In the genomic region with DNA sequence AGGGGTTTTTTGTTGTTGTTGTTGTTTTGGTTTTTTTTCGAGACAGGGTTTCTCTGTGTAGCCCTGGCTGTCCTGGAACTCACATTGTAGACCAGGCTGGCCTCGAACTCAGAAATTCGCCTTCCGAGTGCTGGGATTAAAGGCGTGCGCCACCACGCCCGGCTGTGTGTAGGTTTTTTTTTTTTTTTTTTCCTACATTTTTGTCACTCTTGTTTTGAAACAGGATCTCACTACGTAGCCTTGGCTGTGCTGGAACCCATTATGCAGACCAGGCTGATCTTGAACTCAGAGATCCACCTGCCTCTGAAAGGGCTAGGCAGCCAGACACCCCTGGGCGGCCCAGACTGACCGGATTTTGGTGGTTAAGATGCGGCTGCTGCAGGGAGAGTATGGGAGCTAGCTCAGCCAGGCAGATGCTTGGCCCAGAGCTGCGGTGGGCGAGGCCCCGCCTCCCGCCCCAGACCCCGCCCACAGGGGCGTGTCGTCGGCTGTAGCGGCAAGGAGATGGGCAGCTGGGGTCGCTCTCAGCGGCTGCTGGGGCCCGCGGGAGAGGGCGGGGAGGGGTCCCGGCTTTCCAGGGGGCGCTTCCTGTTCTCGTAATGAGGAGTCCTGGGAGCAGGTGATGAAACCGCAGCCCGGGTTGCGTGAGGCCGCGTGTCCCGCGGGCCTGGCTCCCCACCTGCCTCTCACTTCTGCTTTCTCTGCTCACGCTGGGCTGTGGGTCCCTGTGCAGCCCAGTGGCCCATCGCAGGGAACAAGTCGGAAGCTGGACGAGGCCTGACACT, we compare ENCODE assay signal across 7 mouse cellular contexts. TPM values are rescaled to one million over a fixed set of nuclear protein-coding genes. Genes with fewer than 3 reads are reported as not detected.
DNase-seq lines count a peak whose midpoint lies in the region; ATAC-seq lines count a peak whose summit lies in the region.

No protein-coding gene starts in this region.

- H3K4me3 ChIP-seq in hindbrain, embryonic 13.5 days = peak overlapping the region; percentile 51

- intact Hi-C loops in left cerebral cortex, postnatal 25 days (cut with DNase I) = no loop called here

- H3K4me2 ChIP-seq in hindbrain, embryonic 13.5 days = peak overlapping the region; percentile 69

- H3K27me3 ChIP-seq in hindbrain, embryonic 13.5 days = peaks cover 23% of the 10 kb centered on the region

- H3K36me3 ChIP-seq in hindbrain, embryonic 13.5 days = no peaks in the 10 kb centered on the region

- DNase-seq in T-cell, adult 2 months (ENCODE audit: low spot score) = peak; percentile 77
- DNase-seq in cerebellum, postnatal 14 days = peak; percentile 57 to 60
- DNase-seq in frontal cortex, postnatal 25 days (ENCODE audit: low spot score in 2 of 2) = peak; percentile 28 to 57
- peak; percentile 59 to 63 for DNase-seq in left cerebral cortex, postnatal 25 days (ENCODE audit: low spot score in 2 of 2)
- DNase-seq in mesoderm, embryonic 11.5 days (ENCODE audit: low read depth, low spot score) = peak; percentile 84
- peak; percentile 79 for DNase-seq in right cerebral cortex, postnatal 25 days

- H3K27ac ChIP-seq in hindbrain, embryonic 13.5 days = peak overlapping the region; percentile 48; the same call in 1 of the 2 replicates

- WGBS in hindbrain, embryonic 13.5 days = 12% methylated on average over 40 of the region's 40 CpGs

- H3K9me3 ChIP-seq in hindbrain, embryonic 13.5 days = no peaks in the 10 kb centered on the region

- peak overlapping the region; percentile 76 for H3K9ac ChIP-seq in hindbrain, embryonic 13.5 days

- peak; percentile 91 for ATAC-seq in hindbrain, embryonic 13.5 days (ENCODE audit: low FRiP score)

- H3K4me1 ChIP-seq in hindbrain, embryonic 13.5 days (replicated peaks) = peaks cover 10% of the 10 kb centered on the region

RNA-seq across cellular contexts. Expression of gene Tmem161a, which starts 13.9 kb away (rescaled TPM):
- polyA plus RNA-seq in hindbrain, embryonic 13.5 days (2015; fragmentation: Nextera tagmentation; extraction: Ambion mirVana) = 44.3 and 52.3 TPM in 2 replicates
- 10 to 100 TPM; 44.1 to 50.8 TPM for total RNA-seq in left cerebral cortex, postnatal 25 days (2021)

RNA-seq across cellular contexts. Expression of gene Mef2b, which starts 18.8 kb away (rescaled TPM):
- polyA plus RNA-seq in hindbrain, embryonic 13.5 days (2015; fragmentation: Nextera tagmentation; extraction: Ambion mirVana) = 0.40 TPM in 2 replicates
- total RNA-seq in left cerebral cortex, postnatal 25 days (2021) = under 1 TPM in 1 of 2 experiments, not detected in 1; 0.57 TPM

RNA-seq across cellular contexts. Expression of gene Borcs8, which starts 19.0 kb away (rescaled TPM):
- polyA plus RNA-seq in hindbrain, embryonic 13.5 days (2015; fragmentation: Nextera tagmentation; extraction: Ambion mirVana) = 53.6 and 58.2 TPM in 2 replicates
- 10 to 100 TPM; 46.8 to 51.0 TPM for total RNA-seq in left cerebral cortex, postnatal 25 days (2021)

RNA-seq across cellular contexts. Expression of gene Rfxank, which starts 19.3 kb away (rescaled TPM):
- polyA plus RNA-seq in hindbrain, embryonic 13.5 days (2015; fragmentation: Nextera tagmentation; extraction: Ambion mirVana) = 12.5 and 14.3 TPM in 2 replicates
- total RNA-seq in left cerebral cortex, postnatal 25 days (2021) = 10 to 100 TPM; 10.2 to 12.4 TPM

RNA-seq across cellular contexts. Expression of gene Nr2c2ap, which starts 27.1 kb away (rescaled TPM):
- polyA plus RNA-seq in hindbrain, embryonic 13.5 days (2015; fragmentation: Nextera tagmentation; extraction: Ambion mirVana) = 32.6 and 36.4 TPM in 2 replicates
- 10 to 100 TPM; 21.7 to 21.9 TPM for total RNA-seq in left cerebral cortex, postnatal 25 days (2021)

Comparison
In these comparisons a context has a peak if more than half of its experiments do, and no peak if none do; other contexts are left out.
1. Peak in every context shown above with its lines: DNase-seq, ATAC-seq, H3K4me3 ChIP-seq and H3K27ac ChIP-seq.